Mouse (Mus musculus) spleen, adult 2 months (tissue): Measurements from ENCODE around the gene C130032M10Rik.

Experiments
- CTCF ChIP-seq: fragments of 200-500 bp; IDR thresholded peaks from 2 replicates; pipeline ENCODE4 v1.5.1; 2011; ENCODE audit warnings: mild to moderate bottlenecking, inconsistent platforms; ENCODE audit not compliant: insufficient read depth, insufficient read length, insufficient replicate concordance; ENCODE audit errors: extremely low read depth
- POLR2A ChIP-seq: fragments of 200-500 bp; IDR thresholded peaks from 2 replicates; pipeline ENCODE4 v1.6.1; 2011; ENCODE audit warnings: low read depth, low read length, inconsistent platforms

DNA sequence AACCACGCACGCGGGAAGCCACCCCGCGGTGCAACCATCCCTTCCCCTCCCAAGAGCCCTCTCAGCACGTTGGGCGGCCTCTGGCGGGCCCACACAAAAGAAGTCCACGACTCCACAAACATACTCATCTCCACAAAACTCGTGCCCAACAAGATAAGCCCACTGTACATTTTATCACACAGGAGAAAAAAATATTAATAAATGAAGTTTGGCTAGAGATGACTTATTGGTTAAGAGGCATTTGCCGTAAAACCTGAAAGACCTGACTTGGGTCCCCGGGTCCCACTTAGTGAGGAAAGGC lies 46.1 kb downstream of the C130032M10Rik start:
- no peak for TF ChIP-seq CTCF
- no peak for TF ChIP-seq POLR2A
